Mouse (Mus musculus): ENCODE results near the gene Dusp23. TPM values are rescaled to one million over a fixed set of nuclear protein-coding genes. Genes with fewer than 3 reads are reported as not detected.

Gene Dusp23
- 11.6 and 12.4 TPM in 2 replicates for total RNA-seq (2021)
- long read RNA-seq, experiment 1, transcript Dusp23-201 (2 exons, 1,410 nt) = major isoform, 11 of 11 reads
- long read RNA-seq, experiment 1, partial matches to known transcripts = 0 of 11 reads
- long read RNA-seq, experiment 1, other reads (novel, unspliced or antisense) = 0 of 11 reads
- long read RNA-seq, experiment 2, transcript Dusp23-201 (2 exons, 1,410 nt) = major isoform, 13 of 15 reads
- long read RNA-seq, experiment 2, partial matches to known transcripts = 0 of 15 reads
- long read RNA-seq, experiment 2, other reads (novel, unspliced or antisense) = 2 of 15 reads

DNA sequence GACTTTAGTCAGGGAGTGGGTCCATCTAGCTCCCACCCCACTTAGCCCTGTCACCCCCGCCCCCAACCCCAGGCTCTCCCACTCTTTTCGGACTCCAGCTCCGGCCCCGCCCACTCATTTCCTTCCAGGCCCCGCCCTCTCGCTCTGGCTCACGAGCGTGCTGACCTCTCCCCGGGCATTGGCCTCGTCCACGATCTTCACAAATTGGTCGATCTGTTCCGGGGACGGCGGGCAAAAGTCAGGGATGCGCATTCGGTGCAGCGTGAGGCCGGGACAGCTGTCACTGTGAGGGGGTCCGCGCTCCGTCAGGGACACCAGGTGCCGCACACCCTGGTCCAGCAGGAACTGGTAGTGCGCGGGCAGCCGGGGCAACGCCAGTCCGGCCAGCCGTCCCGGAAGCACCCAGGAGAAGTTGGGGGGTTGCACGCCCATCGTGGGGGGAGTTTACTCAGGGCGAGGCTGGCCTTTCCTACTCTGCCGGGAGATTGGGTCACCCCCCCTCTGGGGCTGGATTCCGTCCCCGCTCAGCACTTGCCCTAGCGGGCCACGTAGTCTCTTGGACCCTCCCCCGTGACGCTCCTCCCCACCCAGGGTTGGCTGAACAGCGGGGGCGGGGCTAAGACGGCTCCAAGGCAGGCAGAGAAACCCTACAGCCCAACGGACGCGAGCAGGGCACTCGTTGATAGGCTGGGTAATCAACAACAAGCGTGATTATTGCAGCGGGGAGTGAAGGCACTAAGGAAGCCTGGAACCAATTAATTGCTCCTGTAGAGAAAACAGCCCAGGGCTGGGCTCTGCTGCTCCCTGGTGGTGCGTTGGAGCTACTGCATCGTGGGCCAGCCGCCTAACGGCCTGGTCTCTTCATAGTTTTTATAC lies at the start of gene Dusp23:
Gene Dusp23, minus strand, starts transcription at position 512 of the 876 bp plus-strand sequence.
- DNase-seq = peak; percentile 98

- no peak for DNase-seq
These were observed 48.0 kb upstream of the Dusp23 start for GRCm38 (mm10) chr1:172680742-172681141.

- DNase-seq = no peak
These were observed 38.0 kb upstream of the Dusp23 start for GRCm38 (mm10) chr1:172670716-172671115.

GRCm38 (mm10) chr1:172667597-172667996 lies 34.8 kb upstream of the Dusp23 start:
- no peak for DNase-seq

- DNase-seq = no peak
These were observed 32.7 kb upstream of the Dusp23 start for GRCm38 (mm10) chr1:172665457-172665856.

GRCm38 (mm10) chr1:172659688-172660087 lies 26.9 kb upstream of the Dusp23 start:
- peak; percentile 19 for DNase-seq

GRCm38 (mm10) chr1:172657266-172657665 lies 24.5 kb upstream of the Dusp23 start:
- DNase-seq = no peak

- DNase-seq = no peak
These were observed 21.1 kb upstream of the Dusp23 start for GRCm38 (mm10) chr1:172653900-172654299.

DNA sequence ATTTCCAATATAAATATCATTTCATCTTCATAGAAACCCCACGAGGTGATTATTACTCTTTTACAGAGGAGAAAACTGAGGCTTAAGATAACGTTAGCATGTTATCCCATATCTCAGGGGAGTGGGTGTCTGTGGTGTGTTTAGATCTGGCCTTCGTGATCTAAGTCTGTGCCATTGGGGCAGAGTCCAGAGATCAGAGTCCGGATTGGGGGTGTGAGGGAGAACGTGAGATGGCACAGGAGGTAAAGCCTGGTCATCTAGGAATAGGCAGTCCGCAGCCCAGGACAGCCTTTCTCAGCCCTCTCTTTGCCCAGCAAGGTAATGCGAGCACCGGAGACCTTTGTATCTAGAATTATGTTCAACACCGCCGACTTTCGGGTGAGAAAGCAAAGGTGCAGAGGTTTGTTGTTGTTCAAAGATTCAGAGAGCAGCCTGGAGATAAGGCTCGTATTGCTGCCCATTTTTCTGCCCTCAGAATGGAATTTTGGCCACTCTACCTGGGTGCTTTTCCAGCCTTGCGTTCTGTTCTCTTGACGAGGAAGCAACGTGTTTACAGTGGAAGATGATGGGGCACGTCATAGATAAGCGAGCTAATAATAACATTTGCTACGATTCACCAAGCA lies 19.4 kb upstream of the Dusp23 start:
- DNase-seq = no peak

DNA sequence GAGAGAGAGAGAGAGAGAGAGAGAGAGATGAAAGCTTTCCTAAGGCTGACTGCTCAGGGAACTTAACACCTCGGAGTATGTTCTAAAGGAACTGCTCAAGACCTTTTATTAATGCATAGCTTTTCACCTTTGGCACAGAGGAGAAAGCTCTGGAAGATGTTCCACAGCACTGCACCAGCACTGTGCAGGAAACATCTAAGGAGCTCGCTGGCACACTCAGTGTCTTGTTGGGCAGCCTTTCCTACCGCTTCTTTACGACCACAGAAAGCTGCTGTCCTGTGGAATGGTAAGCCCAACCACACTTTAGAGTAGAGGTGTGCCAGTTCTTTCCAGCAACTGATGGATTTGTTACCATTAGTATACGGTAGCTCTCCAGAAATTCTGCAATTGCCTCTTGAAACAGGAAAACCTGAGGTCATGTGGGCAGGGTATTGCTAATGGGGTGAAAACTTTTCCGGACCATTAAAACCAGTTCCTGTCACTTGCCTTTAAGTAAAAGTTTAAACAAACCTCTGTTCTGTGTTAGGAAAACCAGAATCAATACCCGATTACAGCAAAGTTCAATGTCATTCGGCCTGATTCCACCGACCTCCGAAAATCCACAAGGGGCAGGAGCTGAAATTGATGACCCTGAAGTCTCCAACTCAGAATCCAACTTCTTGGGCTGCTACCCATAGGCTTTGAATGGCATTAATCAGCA lies 18.7 kb upstream of the Dusp23 start:
- DNase-seq = no peak

DNA sequence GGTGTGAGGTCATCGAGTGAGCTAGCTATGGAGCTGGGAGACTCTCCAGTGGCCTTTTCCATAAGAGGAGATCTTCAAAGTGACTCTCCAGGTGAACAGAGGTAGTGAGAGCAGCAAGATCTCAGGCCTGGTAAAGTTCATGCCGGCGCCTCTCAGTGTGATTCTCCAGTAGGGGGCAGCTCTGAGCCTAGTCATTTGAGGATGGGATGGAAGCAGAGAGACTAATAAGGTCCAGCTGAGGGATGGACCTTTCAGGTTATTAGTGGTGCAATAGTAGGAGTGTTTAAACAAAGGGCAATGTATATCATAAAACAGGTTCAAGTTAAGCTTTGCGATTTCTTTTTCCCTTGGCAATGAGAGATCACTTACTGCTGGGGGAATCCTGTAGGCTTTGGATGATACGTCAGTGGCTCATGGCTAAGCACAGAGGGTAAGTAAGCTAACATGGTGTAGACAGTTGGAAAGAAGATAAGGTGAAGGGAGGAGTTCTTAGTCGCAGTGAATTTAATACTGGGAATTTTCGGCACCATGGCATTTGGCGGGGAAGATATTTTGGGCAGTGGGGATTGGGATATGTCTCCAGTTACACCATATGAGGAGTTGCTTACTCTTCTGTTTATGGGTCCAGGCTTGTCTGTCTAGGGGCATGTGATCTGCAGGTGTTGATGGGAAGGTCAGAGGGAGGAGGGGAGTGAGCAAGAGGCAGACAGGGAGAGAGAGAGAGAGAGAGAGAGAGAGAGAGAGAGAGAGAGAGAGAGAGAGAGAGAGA lies 17.9 kb upstream of the Dusp23 start:
- DNase-seq = peak; percentile 59

DNA sequence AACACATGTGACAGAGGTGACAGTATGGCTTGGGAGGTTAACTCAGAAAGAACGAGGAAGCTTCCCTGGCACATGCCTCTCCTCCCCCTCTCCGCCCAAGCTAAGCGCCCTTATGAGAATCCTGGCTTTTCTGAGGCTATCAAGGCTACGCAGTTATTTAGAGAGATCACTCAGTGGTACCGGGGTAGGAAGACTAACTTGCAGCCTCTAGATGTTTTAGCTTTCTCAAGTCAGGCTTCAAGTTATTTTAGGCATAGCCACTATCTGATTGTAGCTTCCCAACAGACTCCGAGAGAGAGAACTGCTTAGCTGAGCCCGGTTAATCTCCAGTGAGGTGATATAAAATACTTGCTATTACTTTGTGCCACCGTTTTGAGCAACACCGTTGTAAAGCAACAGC lies 16.6 kb upstream of the Dusp23 start:
- no peak for DNase-seq

DNA sequence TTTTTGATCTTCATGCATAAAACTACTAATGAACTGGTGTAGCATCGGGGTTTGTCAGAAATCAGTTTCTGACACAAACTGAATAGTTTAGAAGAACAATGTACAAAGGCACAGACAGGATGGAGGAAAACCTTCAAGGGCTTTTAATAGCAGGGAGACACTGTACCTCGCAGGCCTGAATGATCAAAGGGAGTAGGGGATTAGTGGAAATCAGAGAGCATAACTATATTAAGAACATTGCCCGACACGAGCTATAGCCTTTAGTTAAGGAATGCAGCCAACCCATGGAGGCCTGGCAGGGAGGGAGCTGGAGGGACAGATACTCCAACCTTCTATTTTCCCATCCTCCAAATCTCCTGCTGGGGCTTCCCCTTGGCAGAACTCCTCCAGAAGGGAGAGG lies 14.5 kb upstream of the Dusp23 start:
- no peak for DNase-seq

DNA sequence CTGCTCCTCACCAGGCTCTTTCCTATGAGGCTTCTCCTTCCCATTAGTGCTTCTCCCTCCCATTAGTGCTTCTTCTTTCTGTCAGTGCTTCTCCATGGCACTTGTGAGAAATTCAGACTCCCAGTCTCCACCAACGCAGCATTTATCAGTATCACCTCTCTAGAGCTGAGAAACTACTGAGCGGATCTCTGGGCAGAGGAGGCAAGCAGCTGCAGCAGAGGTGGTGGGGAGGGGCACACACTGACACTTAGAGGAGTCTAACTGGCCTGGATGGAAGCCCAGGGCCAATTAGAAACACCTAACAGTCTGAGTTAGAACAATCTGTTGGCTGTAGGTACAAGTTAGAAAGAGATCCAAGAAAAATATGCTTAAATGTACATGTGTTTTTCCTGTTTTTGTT lies 6.0 kb upstream of the Dusp23 start:
- DNase-seq = no peak

DNA sequence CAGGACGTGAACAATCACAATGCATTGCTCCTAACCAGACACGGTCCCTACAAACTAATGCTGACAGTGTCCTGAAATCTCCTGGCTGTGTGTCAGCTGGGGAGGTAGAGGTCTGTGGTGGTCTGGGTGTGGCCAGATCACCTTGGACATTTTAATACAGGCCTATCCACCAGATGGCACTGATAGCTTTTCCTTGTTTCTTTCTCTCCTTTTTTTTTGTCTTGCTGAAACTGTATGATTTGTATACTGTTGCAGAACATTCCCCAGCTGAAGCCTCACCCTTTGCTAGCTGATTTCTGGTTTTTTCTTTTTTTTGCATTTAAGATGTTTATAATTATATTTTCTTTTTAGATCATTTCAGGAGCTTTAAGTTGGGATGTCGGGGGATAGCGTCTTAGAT lies 5.0 kb upstream of the Dusp23 start:
- no peak for DNase-seq

GRCm38 (mm10) chr1:172636266-172636665 lies 3.5 kb upstream of the Dusp23 start:
- no peak for DNase-seq

GRCm38 (mm10) chr1:172635258-172635657 lies 2.5 kb upstream of the Dusp23 start:
- DNase-seq = no peak

- no peak for DNase-seq
These were observed 1.4 kb upstream of the Dusp23 start for GRCm38 (mm10) chr1:172634136-172634535.

DNA sequence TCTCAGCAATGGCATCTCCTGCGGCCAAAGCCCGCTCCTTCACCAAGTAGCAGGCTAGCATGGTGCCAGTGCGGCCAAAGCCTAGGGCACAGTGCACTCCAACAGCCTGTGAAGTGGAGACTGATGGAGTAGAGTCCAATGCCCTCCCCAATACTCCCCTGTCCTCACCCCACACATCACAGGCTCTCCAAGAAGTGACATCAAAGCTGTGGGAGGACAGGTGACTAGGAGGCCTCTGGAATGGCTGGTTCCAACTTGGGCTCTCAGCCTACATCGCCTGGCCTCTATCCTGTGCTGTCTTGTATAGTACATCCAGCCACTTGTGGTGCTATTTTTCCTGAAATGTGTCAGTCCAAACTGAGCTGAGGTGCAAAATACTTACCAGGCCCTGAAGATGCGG lies 1.0 kb downstream of the Dusp23 start:
- no peak for DNase-seq

DNA sequence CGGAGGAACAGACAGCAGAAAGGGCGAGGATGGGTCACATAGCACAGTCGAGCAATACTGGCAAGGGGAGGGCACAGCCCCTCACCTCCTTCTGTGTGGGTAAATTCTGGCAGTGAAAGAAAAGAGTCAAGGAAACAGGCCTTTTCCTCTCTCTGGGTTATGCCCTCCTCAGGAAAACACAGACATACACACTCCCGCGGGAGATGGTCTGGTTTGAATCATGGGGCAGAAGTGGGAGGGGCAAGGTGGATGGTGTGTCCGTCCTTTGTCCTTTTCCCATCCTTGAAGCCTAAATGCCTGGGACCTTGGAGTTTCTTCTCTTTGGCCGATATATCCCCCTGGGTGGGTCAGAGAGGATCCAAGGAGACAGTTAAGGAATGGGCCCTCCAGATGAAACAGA lies 2.9 kb downstream of the Dusp23 start:
- no peak for DNase-seq

DNA sequence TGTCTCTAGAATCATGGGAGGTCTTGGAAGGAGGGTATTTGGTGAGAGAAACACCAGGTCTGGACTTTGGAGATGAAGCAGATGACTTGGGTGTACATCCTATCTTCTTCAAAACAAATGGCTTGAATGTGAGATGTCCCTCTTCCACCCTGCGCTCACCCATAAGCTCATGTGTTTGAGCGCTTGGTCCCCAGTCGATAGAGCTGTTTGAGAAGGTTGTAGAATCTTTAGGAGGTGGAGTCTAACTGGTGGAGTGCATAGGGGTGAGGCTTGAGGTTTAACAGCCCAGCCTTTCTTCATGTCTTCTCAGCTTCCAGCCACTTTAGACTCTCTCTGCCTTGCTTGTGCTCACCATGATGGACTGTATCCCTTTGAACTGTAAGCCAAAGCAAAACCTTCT lies 6.5 kb downstream of the Dusp23 start:
- no peak for DNase-seq

DNA sequence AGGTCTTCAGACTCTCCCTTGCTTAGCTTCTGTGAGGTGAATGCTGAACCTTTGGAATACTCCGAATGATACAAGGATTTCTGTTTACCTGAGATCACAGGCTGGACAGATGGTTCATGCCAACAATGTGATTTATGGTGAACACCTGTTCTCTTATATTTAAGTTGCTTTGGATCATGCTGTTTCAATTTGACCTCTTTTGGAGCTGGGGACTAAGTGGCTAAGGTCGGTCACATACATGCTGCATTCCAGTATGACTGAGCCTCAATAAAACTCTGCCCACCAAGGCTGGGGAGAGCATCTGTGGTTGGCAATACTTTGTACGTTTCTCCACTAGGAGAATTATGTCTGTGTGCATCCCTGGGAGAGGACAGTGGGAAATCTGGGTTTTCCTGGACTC lies 8.7 kb downstream of the Dusp23 start:
- no peak for DNase-seq
